Mouse (Mus musculus): ENCODE results near the gene Btn1a1.

Btn1a1 gene

GRCm38 (mm10) chr13:23437908-23438307, 27.8 kb downstream of the Btn1a1 start:
- peak; percentile 88 for DNase-seq (ENCODE audit: low read depth)

GRCm38 (mm10) chr13:23436861-23437822, 28.6 kb downstream of the Btn1a1 start:
- peak; percentile 79 for DNase-seq (ENCODE audit: low read depth)

GRCm38 (mm10) chr13:23436231-23436661, 29.5 kb downstream of the Btn1a1 start:
- DNase-seq (ENCODE audit: low read depth) = peak; percentile 77

- DNase-seq (ENCODE audit: low read depth) = peak; percentile 27
Measured at GRCm38 (mm10) chr13:23435676-23436075, 30.0 kb downstream of the Btn1a1 start.

- DNase-seq (ENCODE audit: low read depth) = no peak
Measured at GRCm38 (mm10) chr13:23435241-23435640, 30.5 kb downstream of the Btn1a1 start.

- no peak for DNase-seq (ENCODE audit: low read depth)
Measured at GRCm38 (mm10) chr13:23434426-23434825, 31.3 kb downstream of the Btn1a1 start.

- DNase-seq (ENCODE audit: low read depth) = no peak
Measured at GRCm38 (mm10) chr13:23433801-23434200, 31.9 kb downstream of the Btn1a1 start.

GRCm38 (mm10) chr13:23433206-23433605, 32.5 kb downstream of the Btn1a1 start:
- no peak for DNase-seq (ENCODE audit: low read depth)

GRCm38 (mm10) chr13:23432562-23433201, 33.0 kb downstream of the Btn1a1 start:
- peak; percentile 97 for DNase-seq (ENCODE audit: low read depth)

- DNase-seq (ENCODE audit: low read depth) = peak; percentile 91
Measured at GRCm38 (mm10) chr13:23431351-23431771, 34.3 kb downstream of the Btn1a1 start.

- DNase-seq (ENCODE audit: low read depth) = peak; percentile 86
Measured at GRCm38 (mm10) chr13:23430734-23431133, 35.0 kb downstream of the Btn1a1 start.

GRCm38 (mm10) chr13:23429771-23430380, 35.8 kb downstream of the Btn1a1 start:
- DNase-seq (ENCODE audit: low read depth) = no peak

GRCm38 (mm10) chr13:23428166-23428993, 37.3 kb downstream of the Btn1a1 start:
- peak; percentile 29 for DNase-seq (ENCODE audit: low read depth)

- DNase-seq (ENCODE audit: low read depth) = peak; percentile 25
Measured at GRCm38 (mm10) chr13:23427401-23427910, 38.2 kb downstream of the Btn1a1 start.

- peak; percentile 77 for DNase-seq (ENCODE audit: low read depth)
Measured at GRCm38 (mm10) chr13:23426922-23427321, 38.8 kb downstream of the Btn1a1 start.

- DNase-seq (ENCODE audit: low read depth) = peak; percentile 82
Measured at GRCm38 (mm10) chr13:23426335-23426734, 39.4 kb downstream of the Btn1a1 start.

- DNase-seq (ENCODE audit: low read depth) = peak; percentile 88
Measured at GRCm38 (mm10) chr13:23425505-23425904, 40.2 kb downstream of the Btn1a1 start.

GRCm38 (mm10) chr13:23424494-23425325, 41.0 kb downstream of the Btn1a1 start:
- DNase-seq (ENCODE audit: low read depth) = peak; percentile 97

GRCm38 (mm10) chr13:23424052-23424380, 41.7 kb downstream of the Btn1a1 start:
- no peak for DNase-seq (ENCODE audit: low read depth)

- DNase-seq (ENCODE audit: low read depth) = peak; percentile 97
Measured at GRCm38 (mm10) chr13:23423286-23424051, 42.2 kb downstream of the Btn1a1 start, which contains the start of gene Abt1. Abt1 (minus strand) TSS chr13:23423866.

All from NIH3T3 (cell line).